Mouse (Mus musculus) kidney, embryonic 15.5 days (tissue): Measurements from ENCODE around the gene G3bp2. TPM values are rescaled to one million over a fixed set of nuclear protein-coding genes. Genes with fewer than 3 reads are reported as not detected.

Source experiments
- polyA plus RNA-seq: library from polyadenylated mRNA; unstranded; fragments of >200 nt; fragmentation: Nextera tagmentation; extraction: Ambion mirVana; gene quantifications from 2 replicates; pipeline ENCODE4 v1.2.1, GENCODE M21; 2015

Gene G3bp2
- polyA plus RNA-seq, 1 experiment from 2014 or later: 191 TPM

Other genes with a start within 250 kb of the G3bp2 start
- gene Rchy1, start 120.7 kb downstream of the G3bp2 start, polyA plus RNA-seq: 78.5 and 81.7 TPM in 2 replicates
- not detected in 2 replicates for gene Odaph, start 96.2 kb downstream of the G3bp2 start, polyA plus RNA-seq
- gene Cdkl2, start 39.8 kb downstream of the G3bp2 start, polyA plus RNA-seq: 1.1 and 1.8 TPM in 2 replicates
- gene Uso1, start 54.2 kb upstream of the G3bp2 start, polyA plus RNA-seq: 42.9 and 46.5 TPM in 2 replicates
- gene U90926, start 131.7 kb upstream of the G3bp2 start, polyA plus RNA-seq: not detected in 2 replicates
- gene Ppef2, start 172.6 kb upstream of the G3bp2 start, polyA plus RNA-seq: 0.08 and 0.35 TPM in 2 replicates
- gene Naaa, start 194.5 kb upstream of the G3bp2 start, polyA plus RNA-seq: 21.3 and 24.1 TPM in 2 replicates
- gene Sdad1, start 226.8 kb upstream of the G3bp2 start, polyA plus RNA-seq: 45.7 and 47.9 TPM in 2 replicates
- gene Cxcl9, start 244.4 kb upstream of the G3bp2 start, polyA plus RNA-seq: not detected in 2 replicates
- 3.0 and 3.9 TPM in 2 replicates for gene Art3, start 248.1 kb upstream of the G3bp2 start, polyA plus RNA-seq